Mouse (Mus musculus) gastrocnemius, postnatal 25 days (tissue): ENCODE measurements around the gene Tmem82. TPM values are rescaled to one million over a fixed set of nuclear protein-coding genes. Genes with fewer than 3 reads are reported as not detected.

ENCODE experiments used
- DNase-seq: peaks from one replicate; pipeline ENCODE4 v3.0.0; 2022
- long read RNA-seq, 2 experiments: library from polyadenylated mRNA; stranded (forward); transcript quantifications; one replicate each; pipeline ENCODE4 v2.0.0; 2021
- total RNA-seq, 2 experiments: library from RNA; stranded (reverse); gene quantifications; 1 replicate in 1 of 2; 2 replicates in 1 of 2; pipeline ENCODE4 v1.2.3; 2021

Gene Tmem82
- total RNA-seq: 1 to 10 TPM; 1.2 to 2.3 TPM
- long read RNA-seq, experiment 1, partial matches to known transcripts: 0 of 8 reads
- long read RNA-seq, experiment 1, other reads (novel, unspliced or antisense): 8 of 8 reads
- long read RNA-seq, experiment 2, partial matches to known transcripts: 0 of 1 reads
- long read RNA-seq, experiment 2, other reads (novel, unspliced or antisense): 1 of 1 reads

DNA sequence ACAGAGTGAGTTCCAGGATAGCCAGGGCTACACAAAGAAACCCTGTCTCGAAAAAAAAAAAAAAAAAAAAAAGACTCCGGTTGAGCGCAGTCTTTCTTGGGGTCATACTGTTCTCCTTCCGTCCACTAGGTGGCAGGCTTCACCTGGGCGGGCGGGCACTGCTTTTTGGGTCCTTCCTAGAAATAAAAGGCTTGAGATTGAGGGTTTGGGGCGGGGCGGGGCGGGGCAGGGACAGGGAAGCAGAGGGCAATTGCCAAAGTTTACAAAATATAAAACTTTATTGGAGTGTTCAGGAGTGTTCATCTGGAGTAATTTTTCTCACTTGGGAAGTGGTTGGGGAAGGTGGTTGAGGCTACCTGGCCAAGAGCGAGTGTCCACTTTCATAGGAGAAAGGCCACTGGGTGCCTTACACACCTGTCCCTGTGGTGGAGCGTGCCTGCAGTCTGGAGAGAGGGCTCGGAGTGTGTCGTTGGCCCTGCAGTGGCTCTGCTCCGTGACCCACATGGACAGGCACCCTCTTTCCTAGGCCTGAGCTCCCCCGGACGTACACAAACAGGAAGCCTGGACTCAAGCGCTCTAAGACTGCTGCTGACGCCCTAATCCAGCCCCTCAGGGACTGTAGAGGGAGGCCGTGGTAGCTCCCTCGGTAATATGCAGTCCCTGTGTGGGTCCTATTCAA is at the start of gene Tmem82:
TSS of gene Tmem82 (minus strand) at position 69 of the 679 bp plus-strand sequence.
- no peak for DNase-seq

DNA sequence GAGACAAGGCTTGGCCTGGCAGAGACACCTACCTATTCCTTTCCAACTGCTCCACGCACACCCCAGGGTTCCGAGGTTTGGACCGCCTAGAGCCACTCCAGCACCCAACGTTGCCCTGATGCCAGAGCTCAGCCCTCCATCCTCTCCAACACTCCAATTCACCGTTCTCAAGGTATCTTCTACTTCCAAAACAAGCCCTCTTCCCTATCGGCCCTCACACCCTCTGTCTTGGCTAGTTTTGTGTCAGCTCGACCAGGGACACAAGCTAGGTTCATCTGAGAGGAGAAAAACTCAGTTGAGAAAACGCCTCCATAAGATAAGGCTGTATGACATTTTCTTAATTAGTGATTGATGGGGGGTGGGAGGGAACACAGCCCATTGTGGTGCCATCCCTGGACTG is 46.4 kb upstream of the Tmem82 start, which contains the start of gene Plekhm2:
TSS of gene Plekhm2 (minus strand) at position 101 of the 400 bp plus-strand sequence.
- no peak for DNase-seq

DNA sequence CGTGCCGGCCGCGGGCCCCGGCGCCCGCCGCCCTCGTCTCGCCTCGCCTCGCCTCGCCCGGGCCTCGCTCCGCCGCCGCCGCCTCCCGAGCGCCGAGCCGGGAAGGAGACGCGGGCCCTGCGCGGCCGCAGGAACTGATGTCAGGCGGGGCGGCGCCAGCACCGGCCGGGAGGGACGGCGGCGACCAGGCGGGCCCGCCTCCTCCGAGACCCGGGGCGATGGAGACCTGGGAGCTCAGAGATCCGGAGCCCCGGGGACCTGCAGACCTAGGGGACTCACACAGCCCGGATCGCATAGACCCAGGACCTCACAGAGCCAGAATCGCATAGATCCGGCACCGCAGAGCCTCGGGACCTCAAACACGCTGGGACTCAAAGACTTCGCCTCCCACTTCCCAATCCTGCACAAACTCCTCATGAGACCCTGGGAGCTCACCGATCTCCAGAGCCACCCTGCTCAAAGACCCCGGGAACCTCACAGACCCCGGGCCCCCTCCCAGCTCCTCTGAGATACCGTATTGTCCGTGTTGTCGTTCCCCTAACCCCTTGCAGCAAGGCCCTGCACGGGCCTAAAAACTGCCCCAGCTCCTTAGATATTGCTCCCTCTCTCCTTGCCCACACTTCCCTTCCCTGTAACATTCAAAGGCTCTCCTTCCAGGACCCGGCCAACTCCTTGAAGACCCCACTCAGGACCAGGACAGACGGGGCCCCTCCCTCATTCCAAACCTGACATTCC is 45.7 kb upstream of the Tmem82 start:
- DNase-seq: peak; percentile 73

DNA sequence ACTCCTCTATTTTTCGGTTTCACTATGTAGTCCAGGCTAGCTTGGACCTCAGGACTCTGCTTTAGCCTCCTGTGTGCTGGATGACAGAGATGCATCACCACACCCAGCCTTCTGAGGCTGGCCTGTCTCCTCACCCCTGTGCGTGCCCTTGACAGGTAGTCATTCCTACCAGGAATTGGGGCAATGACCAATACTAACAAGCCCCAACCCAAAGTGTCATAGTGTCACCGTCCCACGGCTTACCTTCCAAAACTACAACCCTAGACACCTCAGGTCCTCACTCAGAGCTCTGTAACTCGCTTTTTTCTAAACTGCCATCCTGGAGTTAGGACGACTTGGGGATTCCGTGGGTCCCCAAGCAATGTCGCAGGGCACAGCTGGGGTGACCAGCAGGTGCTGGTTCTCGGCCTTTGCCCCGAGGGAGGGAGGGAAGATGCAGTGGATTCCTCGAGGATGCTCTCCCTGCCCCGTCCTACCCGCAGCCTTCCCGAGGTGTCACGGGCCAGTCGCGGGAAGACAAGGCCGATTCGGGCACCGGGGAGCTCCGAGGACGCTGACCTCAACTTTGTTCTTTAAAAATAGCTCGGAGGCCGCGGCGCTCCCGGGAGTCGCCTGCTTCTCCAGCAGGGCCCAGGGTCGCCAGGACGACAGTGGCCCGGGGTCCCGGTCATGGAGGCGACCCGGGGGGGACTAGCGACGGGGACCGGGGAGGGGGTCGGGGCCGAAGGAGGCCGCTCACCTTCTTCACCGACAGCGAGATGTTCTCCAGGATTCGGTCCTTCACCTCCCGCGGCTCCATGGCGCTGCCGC is 44.9 kb upstream of the Tmem82 start:
- DNase-seq: peak; percentile 45

DNA sequence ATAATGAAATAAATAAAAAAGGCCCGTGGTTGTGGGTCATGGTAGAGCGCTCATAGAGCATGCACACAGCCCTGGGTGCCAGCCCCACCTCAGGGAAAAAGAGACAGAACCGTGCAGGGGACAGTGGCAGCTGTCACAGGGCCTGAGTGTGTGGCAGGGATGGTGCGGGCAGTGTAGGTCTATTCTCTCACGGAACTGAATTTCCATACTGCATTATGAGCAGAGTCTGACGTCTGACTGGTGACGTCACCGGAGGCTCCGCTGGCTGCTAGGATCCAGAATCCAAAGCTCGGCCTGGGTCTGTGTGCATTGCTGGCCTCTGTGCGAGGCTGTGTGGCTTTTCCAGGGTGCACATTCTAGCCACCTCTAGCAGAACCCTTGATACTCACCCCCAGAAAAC is 42.5 kb upstream of the Tmem82 start:
- DNase-seq: no peak

DNA sequence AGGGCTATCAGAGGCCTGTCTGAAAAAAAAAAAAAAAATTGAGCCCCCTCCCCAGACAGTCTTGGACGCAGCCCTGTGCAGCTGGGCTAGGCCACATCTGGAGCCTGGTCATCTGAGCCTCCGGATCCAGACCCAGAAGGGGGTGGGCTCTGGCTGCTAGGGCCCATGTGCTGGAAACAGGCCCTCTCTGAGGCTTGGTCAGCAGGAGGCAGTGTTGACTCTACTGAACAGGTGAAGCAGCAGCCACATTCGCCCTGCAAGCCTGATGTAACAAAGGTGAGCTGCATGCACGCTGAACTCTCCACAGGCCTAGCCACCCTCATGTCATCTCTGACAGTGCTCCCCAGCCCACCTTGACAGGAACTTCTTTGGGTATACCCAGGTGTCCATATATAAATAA is 41.3 kb upstream of the Tmem82 start:
- DNase-seq: no peak

DNA sequence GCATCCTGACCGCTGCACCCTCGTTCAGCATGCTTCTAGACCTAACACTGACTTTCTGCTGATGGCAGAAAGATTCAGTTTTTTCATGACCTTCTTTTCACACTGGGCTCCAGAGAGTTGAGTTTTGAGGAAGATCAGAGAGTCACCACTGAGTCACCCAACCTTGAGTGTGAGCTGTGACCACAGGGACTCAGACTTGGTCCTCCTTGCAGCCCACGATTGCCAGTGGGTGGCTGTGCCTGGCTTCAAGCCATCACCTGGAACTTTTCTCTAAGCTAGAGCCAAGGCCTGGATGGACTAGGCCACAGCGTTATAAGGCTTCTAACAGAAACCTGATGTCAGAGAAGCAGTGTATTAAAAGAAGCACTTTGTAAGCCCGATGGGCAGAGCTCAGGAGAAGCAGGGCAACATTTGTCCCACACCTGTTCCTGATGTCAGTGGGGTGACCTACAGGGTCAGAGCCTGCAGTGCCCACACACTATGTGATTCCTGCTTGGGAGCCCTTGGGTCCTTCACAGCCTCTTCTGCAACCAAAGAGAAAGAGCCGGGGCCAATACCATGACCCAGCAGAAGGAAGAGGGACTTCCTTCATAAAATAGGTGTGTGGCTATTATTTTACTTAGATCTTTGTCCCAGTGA is 40.5 kb upstream of the Tmem82 start:
- no peak for DNase-seq

DNA sequence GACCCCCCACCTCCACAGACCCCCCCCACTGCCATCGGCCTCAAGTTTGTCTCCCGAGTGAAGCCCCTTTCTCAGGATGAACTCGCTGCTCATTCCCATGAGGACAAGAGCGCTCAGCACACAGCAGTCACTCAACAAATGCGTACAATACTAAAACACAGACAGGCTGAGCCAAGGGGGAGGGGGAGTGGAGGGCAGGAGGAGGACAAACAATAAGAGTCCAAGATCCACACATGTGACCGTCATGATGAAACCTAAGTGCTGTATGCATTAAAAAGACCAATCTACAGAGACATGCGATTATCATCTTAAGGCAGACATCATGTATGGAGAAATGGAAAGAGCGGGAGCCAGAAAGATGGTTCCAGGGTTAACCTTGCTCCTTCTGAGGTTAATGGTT is 38.5 kb upstream of the Tmem82 start:
- DNase-seq: no peak

DNA sequence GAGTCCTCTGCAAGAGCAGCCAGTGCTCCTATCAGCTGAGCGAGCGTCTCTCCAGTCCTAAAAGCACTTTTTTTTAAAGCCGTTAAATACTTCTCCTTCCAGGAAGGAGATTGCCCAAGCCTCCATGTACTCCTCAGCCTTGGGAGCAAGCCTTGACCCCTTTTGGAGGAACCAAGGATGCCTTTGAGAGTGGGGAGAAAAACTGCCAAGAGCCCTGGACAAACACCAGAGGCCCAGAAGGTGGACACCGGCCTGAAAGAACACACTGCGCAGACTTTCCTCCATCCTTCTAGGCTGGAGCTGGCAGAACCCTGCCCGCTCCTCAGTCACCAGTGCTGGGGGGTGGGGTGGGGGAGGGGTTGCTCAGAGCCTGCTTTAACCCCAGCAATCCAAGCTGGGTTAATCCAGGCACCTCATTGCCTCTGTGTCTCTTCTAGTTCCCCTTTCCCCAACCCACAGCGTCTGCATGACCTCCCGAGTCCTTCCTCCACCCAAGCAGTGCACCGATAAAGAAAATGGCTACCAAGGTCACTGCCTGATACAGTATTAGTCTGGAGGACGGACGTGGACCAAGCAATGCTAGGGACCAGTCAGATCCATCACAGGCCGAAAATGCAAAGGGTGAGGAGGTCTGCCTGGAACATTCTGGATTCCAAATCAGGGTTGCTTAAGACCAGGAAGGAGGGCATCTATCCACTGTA is 37.6 kb upstream of the Tmem82 start:
- peak; percentile 67 for DNase-seq

DNA sequence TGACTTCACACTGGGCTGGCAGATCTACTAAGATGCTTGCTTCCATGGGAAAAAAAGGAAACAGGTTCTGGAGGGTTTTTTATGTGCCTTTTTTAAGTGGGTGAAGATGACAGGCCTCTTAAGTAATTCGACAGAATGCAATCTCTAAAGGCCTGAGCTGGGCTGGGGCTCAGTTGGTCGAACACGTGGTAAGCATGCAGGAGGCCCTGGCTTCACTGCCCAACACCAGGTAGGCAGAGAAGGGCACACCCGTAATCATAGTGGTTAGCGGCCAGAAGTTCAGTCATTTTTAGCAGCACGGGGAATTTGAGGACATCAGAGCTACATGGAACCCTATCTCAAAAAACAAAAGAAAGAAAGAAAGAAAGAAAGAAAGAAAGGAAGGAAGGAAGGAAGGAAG is 36.1 kb upstream of the Tmem82 start:
- DNase-seq: no peak

DNA sequence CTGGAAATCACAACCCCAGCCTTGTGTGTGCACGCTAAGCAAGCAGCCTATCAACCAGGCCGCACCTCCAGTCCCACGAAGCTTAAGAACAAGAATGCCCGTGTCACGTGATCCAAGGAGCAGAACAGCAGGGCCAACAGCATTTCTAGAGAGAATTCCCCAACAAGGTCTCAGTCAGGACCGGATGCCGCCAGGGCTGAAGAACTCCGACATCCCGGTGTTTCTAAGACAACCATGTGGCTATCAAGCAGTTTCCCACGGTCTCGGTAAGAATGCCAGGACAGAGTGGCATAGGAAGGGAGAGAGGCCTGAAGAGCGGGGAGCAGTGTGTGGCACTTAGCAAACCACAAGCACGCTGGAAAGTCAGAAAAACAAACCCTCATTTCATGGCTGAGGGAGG is 35.4 kb upstream of the Tmem82 start:
- no peak for DNase-seq

DNA sequence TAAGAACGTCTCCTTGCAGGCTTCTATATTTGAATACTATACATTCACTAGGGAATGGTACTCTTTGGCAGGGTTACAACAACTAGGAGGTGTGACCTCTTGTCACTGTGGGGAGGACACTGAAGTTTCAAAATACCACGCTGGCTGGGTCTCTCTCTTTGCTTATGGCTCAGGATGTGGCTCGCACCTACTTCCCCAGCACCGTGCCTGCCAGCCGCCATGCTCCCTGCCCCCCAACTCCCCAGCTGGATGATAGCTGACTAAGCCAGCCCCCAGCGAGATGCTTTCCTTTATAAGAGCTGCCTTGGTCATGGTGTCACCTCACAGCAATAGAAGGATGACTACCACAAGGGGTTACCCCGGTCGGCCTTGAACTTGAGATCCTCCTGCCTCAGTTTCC is 34.6 kb upstream of the Tmem82 start:
- DNase-seq: no peak

DNA sequence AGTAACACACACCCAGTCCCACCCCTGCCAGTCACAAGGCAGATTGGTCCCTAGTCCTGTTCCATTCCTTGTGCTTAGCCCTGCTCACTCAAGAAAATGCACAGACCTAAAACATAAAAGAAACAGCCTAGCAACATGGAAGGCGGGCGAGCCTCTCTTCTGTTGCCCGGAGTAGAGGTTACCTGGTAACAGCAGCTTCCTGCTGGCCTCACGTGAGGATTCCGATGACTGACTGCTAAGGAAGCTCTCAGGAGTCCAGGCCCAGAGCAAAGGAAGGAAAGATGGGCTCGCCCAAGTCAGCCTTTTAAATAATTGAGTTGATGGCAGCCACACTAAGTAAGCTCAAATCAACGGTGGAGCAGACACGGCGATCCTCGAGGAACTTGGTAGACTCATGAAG is 33.5 kb upstream of the Tmem82 start:
- no peak for DNase-seq

DNA sequence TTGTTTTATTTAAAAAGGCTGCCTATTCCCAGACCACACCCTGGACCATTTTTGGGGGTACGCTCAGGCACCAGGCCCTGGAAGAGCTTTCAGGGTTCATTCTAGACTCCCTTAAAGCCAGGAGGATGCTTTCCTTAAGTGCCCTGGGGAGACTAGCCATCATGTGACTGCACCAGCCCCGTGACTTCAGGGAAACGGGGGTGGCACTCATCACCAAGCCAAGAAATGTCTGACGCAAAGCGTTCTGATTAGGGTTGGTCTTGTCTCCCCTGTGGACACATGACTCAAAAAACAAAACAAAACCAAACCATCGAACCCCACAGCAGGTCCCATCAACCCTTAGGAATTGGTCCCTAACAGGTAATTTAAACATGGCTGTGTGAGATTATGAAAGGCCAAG is 32.9 kb upstream of the Tmem82 start:
- no peak for DNase-seq

DNA sequence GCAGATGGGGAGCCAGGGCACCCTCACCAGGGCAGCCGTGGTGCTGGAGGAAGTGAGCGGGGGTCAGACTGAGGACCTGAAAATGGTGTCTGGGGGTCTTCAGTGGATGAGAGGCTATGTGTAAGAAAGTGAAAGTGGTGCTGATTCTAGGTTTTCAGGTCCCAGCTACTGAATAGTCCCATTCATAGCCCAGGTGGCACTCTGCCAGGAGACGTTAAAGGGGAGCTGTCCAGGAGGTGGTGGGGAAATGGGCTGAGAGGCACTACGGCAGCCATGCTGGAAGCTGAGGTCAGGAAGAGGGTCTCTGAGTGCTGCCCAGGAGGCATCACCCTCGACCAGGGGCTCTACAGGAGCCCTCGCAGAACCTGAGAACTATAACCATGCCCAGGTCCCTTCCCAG is 30.8 kb upstream of the Tmem82 start:
- no peak for DNase-seq

DNA sequence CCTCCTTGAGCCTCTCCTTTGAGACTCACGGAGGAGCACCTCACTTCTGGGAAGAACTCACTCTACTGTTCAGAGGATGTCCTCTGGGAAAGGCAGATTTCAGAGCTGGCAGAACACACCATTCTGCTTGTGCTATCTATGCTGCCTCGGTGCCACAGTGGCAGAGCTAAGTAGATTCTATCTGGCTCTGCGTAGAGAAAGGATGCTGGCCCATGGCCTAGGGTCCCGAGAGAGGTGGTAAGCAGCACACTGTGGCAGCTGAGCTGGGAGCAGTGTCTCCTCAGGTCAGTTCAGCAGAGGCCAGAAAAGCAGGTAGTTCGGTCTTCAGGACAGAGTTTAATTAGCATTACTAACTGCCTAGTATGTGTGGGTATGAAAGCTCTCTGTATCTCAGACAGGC is 29.8 kb upstream of the Tmem82 start:
- peak; percentile 51 for DNase-seq

DNA sequence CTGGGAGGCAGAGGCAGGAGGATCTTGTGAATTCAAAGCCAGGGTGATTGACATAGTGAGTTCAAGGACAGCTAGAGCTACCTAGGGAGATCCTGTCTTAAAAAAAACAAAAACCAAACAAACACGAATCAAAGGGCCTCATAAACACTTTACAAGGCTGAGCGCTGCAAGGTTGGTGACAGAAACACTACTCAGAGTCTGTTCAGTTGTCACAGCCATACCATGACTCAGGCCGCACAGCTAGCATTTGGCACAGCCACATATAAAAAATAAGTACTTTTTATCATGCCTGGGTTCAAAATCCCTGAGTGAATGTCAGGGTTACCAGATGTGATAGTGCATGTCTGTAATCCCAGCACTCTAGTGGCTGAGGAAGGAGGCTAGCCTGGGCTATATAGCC is 28.8 kb upstream of the Tmem82 start:
- no peak for DNase-seq

DNA sequence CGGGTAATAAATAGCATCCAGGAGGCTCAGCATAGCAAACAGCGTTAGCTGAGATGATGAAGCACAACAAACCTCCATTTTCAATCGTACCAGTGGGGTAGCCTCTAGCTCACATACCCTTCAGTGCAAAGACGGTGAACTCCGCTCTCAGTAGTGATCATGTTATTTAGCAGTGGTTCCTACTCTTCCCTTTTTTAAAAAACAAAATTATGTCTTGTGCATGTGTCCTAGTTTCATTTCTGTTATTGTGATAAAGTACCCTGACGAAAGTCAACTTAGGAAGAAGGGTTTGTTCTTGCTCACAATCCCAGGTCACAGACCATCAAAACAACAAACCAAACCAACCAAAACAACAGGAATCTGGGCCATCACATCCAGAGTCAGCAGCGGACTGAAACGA is 27.6 kb upstream of the Tmem82 start:
- DNase-seq: no peak

DNA sequence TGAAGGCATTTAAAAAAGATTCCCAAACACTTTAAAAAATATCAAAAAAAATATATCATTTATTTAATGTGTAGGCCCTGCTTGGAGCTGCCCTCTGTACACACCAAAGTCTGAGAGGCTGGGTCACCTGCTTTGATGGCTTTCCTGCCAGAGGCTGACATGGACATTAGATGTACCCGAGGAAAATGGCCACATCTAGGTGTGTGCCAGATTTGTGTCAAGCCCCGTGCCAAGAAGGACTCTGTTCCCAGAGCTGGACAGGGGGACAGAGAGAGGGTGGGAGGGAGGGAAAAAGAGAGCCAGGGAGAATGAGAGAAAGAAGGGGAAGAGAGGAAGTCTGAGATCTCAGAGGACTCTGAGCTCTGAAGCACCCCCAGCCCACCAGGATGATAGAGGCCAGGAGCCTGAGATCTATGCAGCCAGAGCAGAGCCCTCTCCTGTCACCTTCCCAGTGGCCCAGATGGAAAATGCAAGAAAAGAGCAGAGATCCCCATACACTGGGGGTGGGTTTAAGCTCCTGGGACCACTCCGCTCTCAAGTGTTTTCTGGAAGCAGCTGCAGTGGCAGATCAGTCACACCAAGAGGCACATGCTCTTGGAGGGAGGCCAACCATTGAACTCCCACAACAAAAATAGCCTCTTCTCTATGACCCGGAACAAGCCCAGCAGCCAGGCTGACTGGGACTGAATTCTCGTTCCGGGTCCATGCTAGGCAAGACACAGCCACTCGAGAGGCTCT is 24.9 kb upstream of the Tmem82 start:
- DNase-seq: peak; percentile 73

DNA sequence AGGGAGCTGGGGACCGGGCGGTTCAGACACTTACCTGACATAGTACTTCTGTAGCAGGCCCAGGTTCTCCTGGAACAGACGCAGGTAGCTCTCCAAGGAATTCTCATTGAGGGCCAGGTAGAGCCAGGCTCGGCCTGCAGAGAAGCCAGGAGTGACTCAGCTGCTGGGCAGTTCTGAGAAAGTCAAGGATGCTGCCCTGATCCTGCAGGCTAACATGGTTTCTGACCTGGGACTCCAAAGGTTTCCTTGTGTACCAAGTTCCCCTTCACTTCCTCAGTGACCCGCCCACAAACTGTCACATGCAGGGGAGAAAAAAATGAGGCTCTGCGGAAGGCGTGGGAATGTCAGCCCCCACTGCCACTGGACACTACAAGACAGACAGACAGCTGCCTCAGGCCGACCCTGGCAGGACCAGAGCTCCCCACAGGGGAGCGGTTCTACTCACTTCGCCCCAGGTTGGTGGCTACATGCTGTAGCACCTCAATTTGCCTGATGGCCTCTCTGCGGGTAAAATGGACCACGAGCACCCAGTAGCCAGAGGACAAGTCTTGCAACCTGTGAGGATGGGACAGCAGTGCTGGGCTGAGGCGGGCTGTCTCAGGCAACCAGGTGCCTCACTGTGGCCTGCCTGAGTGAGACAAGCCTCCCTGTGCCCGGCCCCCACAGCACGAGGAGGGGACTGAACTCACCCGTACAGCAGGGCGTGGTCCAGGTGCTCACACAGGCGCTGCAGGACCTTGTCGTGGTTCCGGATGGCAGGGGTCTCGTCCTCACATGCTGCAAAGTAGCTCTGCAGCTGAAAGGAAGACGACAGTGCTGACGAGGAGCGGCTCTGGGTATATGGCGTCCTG is 23.8 kb upstream of the Tmem82 start:
- no peak for DNase-seq
